Mouse (Mus musculus): ENCODE results near the gene Hyal2. TPM values are rescaled to one million over a fixed set of nuclear protein-coding genes. Genes with fewer than 3 reads are reported as not detected.
"Not testable (repeated sequence)": the region's sequence is repeated elsewhere in the genome, so short reads cannot be mapped to it uniquely, and the experiment has no call there.

The Hyal2 gene
- total and polyA plus RNA-seq, 2 experiments from 2014 or later, result 58.6 to 97.3 TPM

GRCm38 (mm10) chr9:107565556-107565955, 2.2 kb upstream of the Hyal2 start:
- H3K4me3 ChIP-seq (ENCODE audit: low read depth, low read length), result 0 out of 2 replicates have a peak overlapping the region, but pooled peaks have one; percentile 5
- not testable (repeated sequence) for H3K9ac ChIP-seq (replicated peaks; ENCODE audit: low read depth, low read length); H3K27me3 ChIP-seq (ENCODE audit: control insufficient read depth, insufficient read depth, low read length); H3K9me3 ChIP-seq (replicated peaks; ENCODE audit: control insufficient read depth, low read length); DNase-seq (ENCODE audit: low spot score); ATAC-seq (ENCODE audit: insufficient read depth, low read depth)
- peak; percentile 34 for TF ChIP-seq CTCF (IDR thresholded peaks at IDR 0.05; ENCODE audit: low read depth)
- H3K4me1 ChIP-seq (ENCODE audit: control insufficient read depth, insufficient read depth), result peaks cover 21% of the 10 kb centered on the region
- H3K27ac ChIP-seq (ENCODE audit: low read depth), result peak overlapping the region; percentile 90
- peaks cover 25% of the 10 kb centered on the region for H3K36me3 ChIP-seq (replicated peaks; ENCODE audit: control insufficient read depth, insufficient read depth, low read length)
- H3K4me2 ChIP-seq (ENCODE audit: low read depth, low read length), result peak overlapping the region; percentile 26
- 52% methylated on average over 5 of the region's 5 CpGs for WGBS

GRCm38 (mm10) chr9:107566041-107566709, 1.6 kb upstream of the Hyal2 start:
- peaks cover 19% of the 10 kb centered on the region for H3K36me3 ChIP-seq (replicated peaks; ENCODE audit: control insufficient read depth, insufficient read depth, low read length)
- peak overlapping the region; percentile 90 for H3K27ac ChIP-seq (ENCODE audit: low read depth)
- no peak overlapping the region for H3K9ac ChIP-seq (replicated peaks; ENCODE audit: low read depth, low read length)
- 0 out of 2 replicates have a peak overlapping the region, but pooled peaks have one; percentile 5 for H3K4me3 ChIP-seq (ENCODE audit: low read depth, low read length)
- no peaks in the 10 kb centered on the region for H3K9me3 ChIP-seq (replicated peaks; ENCODE audit: control insufficient read depth, low read length)
- H3K27me3 ChIP-seq (ENCODE audit: control insufficient read depth, insufficient read depth, low read length), result no peaks in the 10 kb centered on the region
- H3K4me1 ChIP-seq (ENCODE audit: control insufficient read depth, insufficient read depth), result peaks cover 27% of the 10 kb centered on the region
- WGBS, result 42% methylated on average over 15 of the region's 15 CpGs
- DNase-seq (ENCODE audit: low spot score) (no peak), ATAC-seq (ENCODE audit: insufficient read depth, low read depth) (no peak)
- no peak for TF ChIP-seq EP300 (IDR thresholded peaks at IDR 0.05; ENCODE audit: low read depth)
- peak; percentile 74 for TF ChIP-seq CTCF (IDR thresholded peaks at IDR 0.05; ENCODE audit: low read depth)
- H3K4me2 ChIP-seq (ENCODE audit: low read depth, low read length), result peak overlapping the region; percentile 25; the same call in 1 of the 2 replicates

- no peak for DNase-seq (ENCODE audit: low spot score)
- Histone ChIP-seq H3K9me3 (replicated peaks; ENCODE audit: control insufficient read depth, low read length) (no peaks in the 10 kb centered on the region), H3K4me2 (ENCODE audit: low read depth, low read length) (peak overlapping the region; percentile 76; the same call in 1 of the 2 replicates), H3K27me3 (ENCODE audit: control insufficient read depth, insufficient read depth, low read length) (no peaks in the 10 kb centered on the region), H3K4me3 (ENCODE audit: low read depth, low read length) (no peak overlapping the region), H3K27ac (ENCODE audit: low read depth) (peak overlapping the region; percentile 90), H3K9ac (replicated peaks; ENCODE audit: low read depth, low read length) (no peak overlapping the region), H3K36me3 (replicated peaks; ENCODE audit: control insufficient read depth, insufficient read depth, low read length) (peaks cover 19% of the 10 kb centered on the region), H3K4me1 (ENCODE audit: control insufficient read depth, insufficient read depth) (peaks cover 29% of the 10 kb centered on the region)
- 50% methylated on average over 3 of the region's 3 CpGs for WGBS
- ATAC-seq (ENCODE audit: insufficient read depth, low read depth), result peak; percentile 42
- TF ChIP-seq EP300 (IDR thresholded peaks at IDR 0.05; ENCODE audit: low read depth) (peak; percentile 90; the same call in 1 of the 2 replicates), CTCF (IDR thresholded peaks at IDR 0.05; ENCODE audit: low read depth) (no peak)
Measured at GRCm38 (mm10) chr9:107566855-107567254, 890 bp upstream of the Hyal2 start.

GRCm38 (mm10) chr9:107568331-107569261, 851 bp downstream of the Hyal2 start:
- Histone ChIP-seq H3K4me1 (ENCODE audit: control insufficient read depth, insufficient read depth) (peaks cover 28% of the 10 kb centered on the region), H3K36me3 (replicated peaks; ENCODE audit: control insufficient read depth, insufficient read depth, low read length) (peaks cover 27% of the 10 kb centered on the region), H3K9me3 (replicated peaks; ENCODE audit: control insufficient read depth, low read length) (no peaks in the 10 kb centered on the region), H3K4me3 (ENCODE audit: low read depth, low read length) (peak overlapping the region; percentile 76), H3K27me3 (ENCODE audit: control insufficient read depth, insufficient read depth, low read length) (no peaks in the 10 kb centered on the region), H3K4me2 (ENCODE audit: low read depth, low read length) (peak overlapping the region; percentile 76), H3K27ac (ENCODE audit: low read depth) (peak overlapping the region; percentile 90), H3K9ac (replicated peaks; ENCODE audit: low read depth, low read length) (peak overlapping the region; percentile 77)
- peak; percentile 79 for ATAC-seq (ENCODE audit: insufficient read depth, low read depth)
- 2% methylated on average over 41 of the region's 41 CpGs for WGBS
- TF ChIP-seq CTCF (IDR thresholded peaks at IDR 0.05; ENCODE audit: low read depth) (no peak), EP300 (IDR thresholded peaks at IDR 0.05; ENCODE audit: low read depth) (peak; percentile 95)
- DNase-seq (ENCODE audit: low spot score), result peak; percentile 85

GRCm38 (mm10) chr9:107569270-107569669, 1.5 kb downstream of the Hyal2 start:
- no peak for TF ChIP-seq CTCF (IDR thresholded peaks at IDR 0.05; ENCODE audit: low read depth)
- no peak for TF ChIP-seq EP300 (IDR thresholded peaks at IDR 0.05; ENCODE audit: low read depth)
- Histone ChIP-seq H3K9me3 (replicated peaks; ENCODE audit: control insufficient read depth, low read length) (no peaks in the 10 kb centered on the region), H3K27ac (ENCODE audit: low read depth) (peak overlapping the region; percentile 90), H3K9ac (replicated peaks; ENCODE audit: low read depth, low read length) (peak overlapping the region; percentile 77), H3K27me3 (ENCODE audit: control insufficient read depth, insufficient read depth, low read length) (no peaks in the 10 kb centered on the region), H3K36me3 (replicated peaks; ENCODE audit: control insufficient read depth, insufficient read depth, low read length) (peaks cover 27% of the 10 kb centered on the region), H3K4me2 (ENCODE audit: low read depth, low read length) (peak overlapping the region; percentile 76), H3K4me1 (ENCODE audit: control insufficient read depth, insufficient read depth) (peaks cover 21% of the 10 kb centered on the region), H3K4me3 (ENCODE audit: low read depth, low read length) (peak overlapping the region; percentile 76)
- WGBS, result 1% methylated on average over 22 of the region's 23 CpGs
- no peak for DNase-seq (ENCODE audit: low spot score)
- ATAC-seq (ENCODE audit: insufficient read depth, low read depth), result peak; percentile 24
